ENCODE assay signal across 18 mouse cellular contexts in the genomic region with DNA sequence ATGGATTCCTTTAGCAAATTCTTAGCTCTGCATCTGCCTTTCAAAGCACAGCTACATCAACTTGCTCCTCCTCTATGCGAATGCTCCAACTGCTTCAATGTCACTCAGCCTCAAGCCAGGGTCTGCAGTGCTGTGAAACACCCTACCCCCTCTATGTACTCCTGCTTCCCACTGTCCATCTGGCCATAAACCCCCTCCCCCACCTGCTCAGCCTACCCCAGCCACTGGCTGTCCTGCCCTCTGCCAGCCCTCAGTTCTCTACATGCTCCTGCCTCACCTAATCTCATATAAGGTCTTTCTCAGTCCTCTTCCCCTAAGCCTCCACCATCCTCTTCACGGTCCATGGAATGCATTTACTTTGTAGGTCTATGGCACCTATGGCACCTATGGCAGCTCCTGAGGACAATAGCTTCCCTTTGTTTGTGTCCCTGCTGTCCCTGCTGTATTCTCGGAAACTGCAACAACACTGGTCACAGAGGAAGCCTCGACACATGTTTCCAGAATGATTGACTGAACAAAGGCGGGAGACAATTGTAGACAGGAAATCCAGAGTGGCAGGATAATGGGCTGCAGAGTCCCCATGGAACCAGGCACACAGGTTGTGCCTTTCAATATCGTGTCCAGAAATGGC.
DNase-seq lines count a peak whose midpoint lies in the region; ATAC-seq and TF ChIP-seq lines count a peak whose summit lies in the region.
"Had no signal": no experiment of that assay in that cellular context is flagged by ENCODE, and none has a peak within 500 bp of the region (broad histone marks: within the 10 kb centered on the region; RNA-seq: fewer than 3 reads in every experiment).

No protein-coding gene starts in this region.

- no peaks in the 10 kb centered on the region for H3K27me3 ChIP-seq in lung, embryonic 14.5 days (ENCODE audit: insufficient read depth, low read length)
- no peaks in the 10 kb centered on the region for H3K27me3 ChIP-seq in hindbrain, embryonic 14.5 days (ENCODE audit: control insufficient read depth, insufficient read depth, low read length)
- no peaks in the 10 kb centered on the region for H3K27me3 ChIP-seq in thymus, adult 2 months (ENCODE audit: control insufficient read depth, insufficient read depth, low read length)
- H3K27me3 ChIP-seq: intestine, embryonic 15.5 days had no signal

- peak; percentile 16; the same call in 1 of the 2 replicates for ATAC-seq in lung, embryonic 14.5 days (ENCODE audit: insufficient read depth)
- ATAC-seq in hindbrain, embryonic 14.5 days (ENCODE audit: low FRiP score), result 0 out of 2 replicates have a peak, but pooled peaks have one; percentile 14
- ATAC-seq: forebrain, embryonic 16.5 days; intestine, embryonic 15.5 days had no signal

- no peaks in the 10 kb centered on the region for H3K4me1 ChIP-seq in lung, embryonic 14.5 days (ENCODE audit: insufficient read depth)
- H3K4me1 ChIP-seq in hindbrain, embryonic 14.5 days (replicated peaks; ENCODE audit: control insufficient read depth, insufficient read depth, low read length), result peaks cover 34% of the 10 kb centered on the region
- no peaks in the 10 kb centered on the region for H3K4me1 ChIP-seq in thymus, adult 2 months (replicated peaks; ENCODE audit: control insufficient read depth, insufficient read depth, low read length)

- 57% methylated on average over 6 of the region's 6 CpGs for WGBS in lung, embryonic 14.5 days
- 22% methylated on average over 6 of the region's 6 CpGs for WGBS in hindbrain, embryonic 14.5 days
- 61% methylated on average over 6 of the region's 6 CpGs for WGBS in thymus, adult 2 months

- no peak for TF ChIP-seq CTCF in lung, embryonic 14.5 days (IDR thresholded peaks at IDR 0.05; ENCODE audit: low read depth)
- no peak for TF ChIP-seq CTCF in thymus, adult 2 months (IDR thresholded peaks at IDR 0.05; ENCODE audit: borderline replicate concordance, control insufficient read depth, extremely low read depth, insufficient read depth, low read length, poor library complexity)

- H3K4me2 ChIP-seq in lung, embryonic 14.5 days, result no peak overlapping the region
- H3K4me2 ChIP-seq in hindbrain, embryonic 14.5 days (replicated peaks), result no peak overlapping the region
- H3K4me2 ChIP-seq: intestine, embryonic 15.5 days had no signal

- peak; percentile 20 for DNase-seq in lung, embryonic 14.5 days
- DNase-seq in lung, postnatal 4 days, result no peak
- DNase-seq in embryo, embryonic 9.5 days (ENCODE audit: extremely low spot score), result peak; percentile 32
- no peak for DNase-seq in hindbrain, embryonic 14.5 days (ENCODE audit: low spot score)
- peak; percentile 45 for DNase-seq in retina, embryonic 14.5 days (ENCODE audit: low spot score)
- DNase-seq in thymus, adult 2 months, result no peak
- DNase-seq in heart, postnatal 25 days (ENCODE audit: low spot score), result no peak
- DNase-seq: adrenal gland, postnatal 10 days; cerebellum, postnatal 25 days; heart, adult 2 months; heart, postnatal 10 days; liver; lung, adult 18-20 months; right cerebral cortex, postnatal 14 days had no signal

- TF ChIP-seq POLR2A in thymus, adult 2 months (IDR thresholded peaks at IDR 0.05; ENCODE audit: control insufficient read depth, extremely low read depth, insufficient read depth, low read length, poor library complexity), result no peak

- intact Hi-C loops in heart, postnatal 25 days (cut with DNase I), result no loop called here

- H3K4me3 ChIP-seq in lung, embryonic 14.5 days (ENCODE audit: low read depth, low read length), result no peak overlapping the region
- no peak overlapping the region for H3K4me3 ChIP-seq in hindbrain, embryonic 14.5 days (replicated peaks; ENCODE audit: low read length)
- no peak overlapping the region for H3K4me3 ChIP-seq in thymus, adult 2 months (ENCODE audit: control insufficient read depth, insufficient read depth, low read length)
- H3K4me3 ChIP-seq: heart, adult 2 months; intestine, embryonic 15.5 days; myocyte had no signal

- H3K36me3 ChIP-seq in lung, embryonic 14.5 days (ENCODE audit: insufficient read depth), result no peaks in the 10 kb centered on the region
- no peaks in the 10 kb centered on the region for H3K36me3 ChIP-seq in hindbrain, embryonic 14.5 days (replicated peaks; ENCODE audit: control insufficient read depth, insufficient read depth)
- H3K36me3 ChIP-seq in thymus, adult 2 months (ENCODE audit: control insufficient read depth, insufficient read depth, low read length), result no peaks in the 10 kb centered on the region
- H3K36me3 ChIP-seq: intestine, embryonic 15.5 days had no signal

- no peak overlapping the region for H3K27ac ChIP-seq in lung, embryonic 14.5 days (ENCODE audit: low read depth)
- peak overlapping the region; percentile 74; the same call in 1 of the 2 replicates for H3K27ac ChIP-seq in hindbrain, embryonic 14.5 days
- H3K27ac ChIP-seq in thymus, adult 2 months (ENCODE audit: control insufficient read depth, insufficient read depth, low read length), result no peak overlapping the region
- H3K27ac ChIP-seq: heart, adult 2 months; intestine, embryonic 15.5 days; kidney, postnatal 0 days had no signal

- H3K9me3 ChIP-seq in lung, embryonic 14.5 days (ENCODE audit: low read depth, low read length), result no peaks in the 10 kb centered on the region
- no peaks in the 10 kb centered on the region for H3K9me3 ChIP-seq in hindbrain, embryonic 14.5 days (ENCODE audit: control insufficient read depth, low read length)
- H3K9me3 ChIP-seq: intestine, embryonic 15.5 days had no signal

- H3K9ac ChIP-seq in lung, embryonic 14.5 days, result no peak overlapping the region
- no peak overlapping the region for H3K9ac ChIP-seq in hindbrain, embryonic 14.5 days
- H3K9ac ChIP-seq: intestine, embryonic 15.5 days had no signal

Comparison
In these comparisons a context has a peak if more than half of its experiments do, and no peak if none do; other contexts are left out.
1. DNase-seq: peak in lung, embryonic 14.5 days (single experiment), embryo, embryonic 9.5 days (single experiment) and retina, embryonic 14.5 days (single experiment); none in lung, postnatal 4 days (0 of 2), hindbrain, embryonic 14.5 days (single experiment), thymus, adult 2 months (single experiment) and heart, postnatal 25 days (single experiment).